Mouse (Mus musculus) layer of hippocampus, adult 18-20 months (tissue): ENCODE results near the gene Olfr483. TPM values are rescaled to one million over a fixed set of nuclear protein-coding genes. Genes with fewer than 3 reads are reported as not detected.

ENCODE experiments used
- DNase-seq, 2 experiments: peaks; one replicate each; pipeline ENCODE4 v3.0.0; 2022; ENCODE audit warnings: low spot score in 2 of 2
- long read RNA-seq: library from polyadenylated mRNA; stranded (forward); transcript quantifications from one replicate; pipeline ENCODE4 v2.0.0, GENCODE M21; 2021
- total RNA-seq, 2 experiments: library from RNA; stranded (reverse); gene quantifications; 2 replicates each; pipeline ENCODE4 v1.2.3; 2021

Gene Olfr483
- total RNA-seq: not detected
- long read RNA-seq: 0 reads

DNA sequence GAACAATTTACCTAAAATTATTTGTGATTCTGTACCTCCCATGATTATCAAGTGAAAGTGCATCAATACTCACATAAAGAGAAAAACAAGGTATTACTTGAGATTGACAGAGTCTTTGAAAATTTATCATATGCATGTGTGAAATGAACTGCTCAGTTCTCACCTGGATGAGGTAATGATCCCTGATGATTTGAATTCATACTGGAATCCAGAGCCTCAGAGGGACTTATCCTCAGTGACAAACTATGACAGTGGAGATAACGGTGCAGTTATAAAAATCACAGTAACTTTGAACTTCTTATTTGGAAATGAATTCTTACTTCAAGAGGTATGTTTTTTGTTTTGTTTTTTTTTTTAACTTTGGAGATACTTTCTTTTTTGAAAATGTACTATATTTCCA is at the start of gene Olfr483:
Gene Olfr483, plus strand, starts transcription at position 301 of the 400 bp plus-strand sequence.
- DNase-seq: no peak

DNA sequence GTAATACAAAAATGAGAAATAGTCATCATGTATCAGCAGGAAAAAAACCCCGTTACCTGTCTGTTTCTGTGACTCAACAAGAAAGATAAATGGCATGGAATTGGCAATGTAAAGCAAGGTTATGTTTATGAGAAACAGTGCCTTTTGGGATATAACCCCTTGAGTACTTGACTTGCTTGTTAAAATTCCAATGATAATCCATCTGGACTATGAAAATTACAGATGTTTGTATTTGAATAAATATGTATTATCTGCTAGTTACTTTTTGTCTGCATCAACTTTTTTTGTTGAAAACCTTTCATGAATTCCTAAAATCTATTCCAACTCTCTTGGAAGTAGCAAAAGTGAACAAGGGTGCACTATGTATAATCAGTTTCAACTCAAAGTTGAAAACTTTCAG is 33.4 kb upstream of the Olfr483 start, which contains the start of gene Olfr480:
Gene Olfr480, minus strand, starts transcription at position 101 of the 400 bp plus-strand sequence.
- no peak for DNase-seq

DNA sequence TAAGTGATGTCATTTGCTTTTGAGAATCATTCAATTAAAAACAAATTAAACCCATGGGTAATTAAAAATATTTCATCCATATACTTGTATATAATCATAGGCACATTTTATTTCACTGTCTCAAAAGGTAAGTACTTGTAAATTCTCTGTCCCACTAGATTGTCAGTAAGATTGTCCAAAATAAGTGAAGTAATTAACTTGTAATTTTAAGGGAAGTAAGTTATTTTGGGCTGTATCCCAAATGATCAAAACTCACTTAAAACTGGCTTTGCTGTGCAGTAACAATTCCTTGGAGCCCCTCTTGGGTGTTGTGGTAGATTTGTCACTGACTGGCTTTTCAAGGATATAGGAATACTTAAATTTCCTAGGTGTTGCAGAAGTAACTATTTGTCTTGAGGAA is 21.1 kb upstream of the Olfr483 start, which contains the start of gene Olfr481:
Gene Olfr481, plus strand, starts transcription at position 301 of the 400 bp plus-strand sequence.
- no peak for DNase-seq

DNA sequence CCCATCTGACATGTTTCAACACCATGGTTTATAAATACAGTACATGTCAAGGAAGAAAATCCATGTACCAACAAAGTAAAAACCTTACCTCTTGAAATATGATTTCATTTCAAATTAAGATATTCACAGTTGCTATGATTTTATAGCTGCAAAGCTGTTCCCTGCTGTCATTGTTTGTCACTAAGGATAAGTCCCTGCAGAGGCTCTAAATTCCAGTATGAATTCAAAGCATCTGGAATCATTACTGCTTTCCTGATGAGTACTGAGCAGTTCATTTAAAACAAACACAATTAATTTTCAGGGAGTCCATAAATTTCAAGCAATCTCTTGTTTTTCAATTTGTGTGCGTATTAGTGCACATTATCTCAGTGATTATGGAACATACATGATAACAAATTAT is 3.2 kb upstream of the Olfr483 start, which contains the start of gene Olfr482:
Gene Olfr482, minus strand, starts transcription at position 101 of the 400 bp plus-strand sequence.
- DNase-seq: no peak

DNA sequence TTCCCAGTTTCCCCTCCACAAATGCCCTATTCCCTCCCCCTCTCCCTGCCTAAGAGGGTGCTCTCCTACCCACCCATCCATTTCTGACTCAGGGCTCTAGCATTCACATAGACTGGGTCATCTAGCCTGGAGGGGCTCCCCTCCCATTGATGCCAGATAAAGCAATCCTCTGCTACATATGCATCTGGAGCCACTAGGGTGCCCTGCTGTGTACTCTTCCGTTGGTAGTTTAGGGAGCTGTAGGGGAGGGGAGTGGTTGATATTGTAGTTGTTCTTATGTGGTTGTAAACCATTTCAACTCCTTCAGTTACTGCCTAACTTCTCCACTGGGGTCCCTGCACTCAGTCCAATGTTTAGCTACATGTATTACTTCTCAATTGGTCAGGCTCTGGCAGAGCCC is 20.0 kb downstream of the Olfr483 start:
- DNase-seq: no peak

DNA sequence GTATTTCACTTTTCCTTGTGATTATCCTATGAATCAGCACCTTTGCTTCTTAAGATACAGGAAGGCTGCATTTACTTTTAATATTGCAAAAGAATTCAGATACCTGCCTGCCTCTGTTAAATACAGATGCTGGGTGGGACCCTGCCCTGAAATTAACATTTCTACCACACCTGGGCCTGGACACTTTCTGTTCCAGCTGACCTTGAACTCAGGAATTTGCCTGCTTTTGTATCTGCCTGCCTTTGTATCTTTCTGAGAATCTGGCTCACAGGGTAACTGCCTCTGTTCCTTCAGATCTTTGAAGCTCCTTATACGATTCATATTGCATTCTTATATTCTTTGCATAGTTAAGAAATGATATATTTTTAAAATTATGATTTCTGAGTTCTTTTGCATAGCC is 20.8 kb downstream of the Olfr483 start:
- no peak for DNase-seq

DNA sequence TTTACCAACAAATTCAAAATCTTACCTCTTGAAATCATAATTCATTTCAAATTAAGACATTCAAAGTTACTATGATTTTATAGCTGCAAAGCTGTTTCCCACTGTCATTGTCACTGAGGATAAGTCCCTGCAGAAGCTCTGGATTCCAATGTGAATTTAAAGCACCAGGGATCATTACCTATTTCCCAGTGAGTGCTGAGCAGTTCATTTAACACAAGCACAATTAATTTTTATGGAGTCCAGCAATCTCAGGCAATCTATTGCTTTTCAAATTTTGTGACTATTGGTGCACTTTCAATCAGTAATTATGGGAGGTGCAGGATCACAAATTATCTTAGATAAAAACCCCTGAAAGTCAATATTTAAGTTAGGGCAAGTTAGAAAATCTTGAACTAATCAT is 26.7 kb downstream of the Olfr483 start, which contains the start of gene Olfr484:
Gene Olfr484, minus strand, starts transcription at position 101 of the 400 bp plus-strand sequence.
- DNase-seq: no peak

Other genes with a start within 250 kb of the Olfr483 start
- gene Olfr472, start 202.9 kb upstream of the Olfr483 start, total RNA-seq: not detected
- not detected for gene Olfr473, start 170.4 kb upstream of the Olfr483 start, total RNA-seq
- gene Olfr474, start 146.2 kb upstream of the Olfr483 start, total RNA-seq: not detected
- gene Olfr476, start 136.0 kb upstream of the Olfr483 start, total RNA-seq: not detected
- not detected for gene Olfr477, start 114.2 kb upstream of the Olfr483 start, total RNA-seq
- not detected for gene Olfr478, start 66.9 kb upstream of the Olfr483 start, total RNA-seq
- not detected for gene Olfr479, start 50.2 kb upstream of the Olfr483 start, total RNA-seq
- gene Olfr480, start 33.5 kb upstream of the Olfr483 start, total RNA-seq: not detected
- gene Olfr481, start 21.0 kb upstream of the Olfr483 start, total RNA-seq: not detected
- gene Olfr482, start 3.3 kb upstream of the Olfr483 start, total RNA-seq: 1 to 10 TPM; 2.1 TPM
- not detected for gene Olfr484, start 26.6 kb downstream of the Olfr483 start, total RNA-seq
- not detected for gene Olfr485, start 59.0 kb downstream of the Olfr483 start, total RNA-seq
- gene Olfr486, start 71.9 kb downstream of the Olfr483 start, total RNA-seq: not detected
- gene Olfr487, start 113.8 kb downstream of the Olfr483 start, total RNA-seq: not detected
- not detected for gene Olfr488, start 157.5 kb downstream of the Olfr483 start, total RNA-seq
- gene Olfr490, start 188.1 kb downstream of the Olfr483 start, total RNA-seq: not detected
- gene Olfr491, start 212.6 kb downstream of the Olfr483 start, total RNA-seq: not detected
- gene Olfr492, start 222.8 kb downstream of the Olfr483 start, total RNA-seq: not detected
- gene Olfr493, start 246.1 kb downstream of the Olfr483 start, total RNA-seq: not detected